In the genomic region with DNA sequence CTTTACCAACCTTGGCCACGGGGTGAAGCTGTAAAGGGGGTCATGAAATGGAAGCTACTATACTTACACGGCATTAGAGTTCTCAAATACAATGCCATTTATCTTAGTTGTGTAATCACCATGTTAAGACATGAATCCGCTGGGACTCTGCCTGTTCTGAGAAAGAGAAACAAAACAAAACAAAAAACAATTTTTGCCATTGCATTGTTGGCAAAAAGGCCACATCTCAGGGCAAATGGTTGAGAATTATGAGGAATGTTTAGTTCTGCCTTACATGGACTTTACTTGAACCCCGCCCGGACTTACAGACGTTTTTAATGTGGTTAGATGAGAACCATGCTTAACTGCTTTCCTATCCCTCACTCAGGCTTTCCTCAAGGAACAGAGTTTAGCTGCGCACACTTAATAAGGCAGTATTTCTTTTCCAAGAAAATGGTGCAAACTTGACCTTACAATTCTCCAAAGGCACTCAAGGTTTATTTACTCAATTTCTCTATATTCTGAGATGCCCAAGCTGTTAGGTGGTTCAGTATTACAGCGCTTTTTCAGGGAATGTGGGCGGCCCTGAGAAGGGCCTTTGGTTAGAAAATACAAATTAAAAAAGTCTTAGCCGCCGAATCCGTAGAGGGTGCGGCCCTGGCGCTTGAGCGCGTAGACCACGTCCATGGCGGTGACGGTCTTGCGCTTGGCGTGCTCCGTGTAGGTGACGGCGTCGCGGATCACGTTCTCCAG, we compare ENCODE assay signal across 8 mouse cellular contexts. TPM values are rescaled to one million over a fixed set of nuclear protein-coding genes. Genes with fewer than 3 reads are reported as not detected.
DNase-seq lines count a peak whose midpoint lies in the region; ATAC-seq and TF ChIP-seq lines count a peak whose summit lies in the region.

No protein-coding gene starts in this region.

- TF ChIP-seq CTCF in E14TG2a.4 (conservative IDR thresholded peaks at IDR 0.05; ENCODE audit: low read length): no peak; the same call in none of the 2 replicates

- 2% methylated on average over 23 of the region's 27 CpGs for WGBS in heart, embryonic 15.5 days
- WGBS in intestine, embryonic 15.5 days: 2% methylated on average over 22 of the region's 27 CpGs

- ATAC-seq in heart, embryonic 15.5 days (replicated peaks; ENCODE audit: insufficient number of reproducible peaks, insufficient read depth, low FRiP score, low read depth): no peak
- no peak for ATAC-seq in intestine, embryonic 15.5 days
- ATAC-seq in erythroid progenitor cell, adult 5-6 weeks (replicated peaks; ENCODE audit: low FRiP score, poor library complexity, severe bottlenecking): no peak

- H3K27me3 ChIP-seq in heart, embryonic 15.5 days: no peaks in the 10 kb centered on the region
- no peaks in the 10 kb centered on the region for H3K27me3 ChIP-seq in E14TG2a.4 (ENCODE audit: insufficient read depth, low read length)
- no peaks in the 10 kb centered on the region for H3K27me3 ChIP-seq in intestine, embryonic 15.5 days (replicated peaks)

- H3K4me1 ChIP-seq in heart, embryonic 15.5 days (replicated peaks): peaks cover 34% of the 10 kb centered on the region
- peaks cover 49% of the 10 kb centered on the region for H3K4me1 ChIP-seq in E14TG2a.4 (replicated peaks; ENCODE audit: low read depth, low read length)
- peaks cover 12% of the 10 kb centered on the region for H3K4me1 ChIP-seq in intestine, embryonic 15.5 days (replicated peaks)

- peak overlapping the region; percentile 92 for H3K4me2 ChIP-seq in heart, embryonic 15.5 days
- H3K4me2 ChIP-seq in intestine, embryonic 15.5 days (replicated peaks): peak overlapping the region; percentile 86

- H3K9me3 ChIP-seq in heart, embryonic 15.5 days (replicated peaks): no peaks in the 10 kb centered on the region
- H3K9me3 ChIP-seq in E14TG2a.4 (ENCODE audit: low read length): no peaks in the 10 kb centered on the region
- H3K9me3 ChIP-seq in intestine, embryonic 15.5 days: no peaks in the 10 kb centered on the region

- H3K36me3 ChIP-seq in heart, embryonic 15.5 days: no peaks in the 10 kb centered on the region
- H3K36me3 ChIP-seq in E14TG2a.4 (ENCODE audit: insufficient read depth, low read length): no peaks in the 10 kb centered on the region
- H3K36me3 ChIP-seq in intestine, embryonic 15.5 days: no peaks in the 10 kb centered on the region

- peak overlapping the region; percentile 68 for H3K4me3 ChIP-seq in heart, embryonic 15.5 days
- peak overlapping the region; percentile 68 for H3K4me3 ChIP-seq in E14TG2a.4 (replicated peaks; ENCODE audit: low read length)
- peak overlapping the region; percentile 42 for H3K4me3 ChIP-seq in intestine, embryonic 15.5 days (replicated peaks)

- DNase-seq in heart, postnatal 25 days (ENCODE audit: low spot score): no peak
- peak; percentile 72 for DNase-seq in embryo, embryonic 9.5 days (ENCODE audit: extremely low spot score)
- DNase-seq in naive thymus-derived CD4-positive, alpha-beta T cell, adult 2 months (ENCODE audit: low read depth): peak; percentile 52
- DNase-seq in layer of hippocampus, postnatal 14 days (ENCODE audit: low spot score in 2 of 2): no peak

- H3K27ac ChIP-seq in heart, embryonic 15.5 days: peak overlapping the region; percentile 95
- H3K27ac ChIP-seq in intestine, embryonic 15.5 days: peak overlapping the region; percentile 84

- peak overlapping the region; percentile 53 for H3K9ac ChIP-seq in heart, embryonic 15.5 days
- peak overlapping the region; percentile 44 for H3K9ac ChIP-seq in intestine, embryonic 15.5 days

- intact Hi-C loops in heart, postnatal 25 days (cut with DNase I): loop anchor here (5.0 kb wide), 1 partner anchor 328 kb away; no protein-coding TSS in a partner anchor

RNA-seq across cellular contexts. Expression of a gene that starts 0.6 kb away (rescaled TPM):
- polyA plus RNA-seq in heart, embryonic 15.5 days (2015; fragmentation: Nextera tagmentation; extraction: Ambion mirVana): not detected in 2 replicates
- 10 to 100 TPM; 12.6 to 15.8 TPM for total RNA-seq in heart, postnatal 25 days (2021)
- polyA plus RNA-seq in intestine, embryonic 15.5 days (2015; fragmentation: Nextera tagmentation; extraction: Ambion mirVana): 0.48 and 1.3 TPM in 2 replicates
- 10 to 100 TPM; 51.4 to 65.1 TPM for total RNA-seq in layer of hippocampus, postnatal 14 days (2021)
- 142 and 188 TPM in 2 replicates for total RNA-seq in erythroid progenitor cell, adult 5-6 weeks (2015; ENCODE audit: low replicate concordance)
- total RNA-seq in erythroid progenitor cell, adult 5-6 weeks (2017; ENCODE audit: low replicate concordance): 706 and 1,369 TPM in 2 replicates

RNA-seq across cellular contexts. Expression of a gene that starts 1.8 kb away (rescaled TPM):
- polyA plus RNA-seq in heart, embryonic 15.5 days (2015; fragmentation: Nextera tagmentation; extraction: Ambion mirVana): 1.5 and 2.4 TPM in 2 replicates
- total RNA-seq in heart, postnatal 25 days (2021): 10 to 100 TPM; 15.8 to 18.0 TPM
- 4.3 and 6.4 TPM in 2 replicates for polyA plus RNA-seq in intestine, embryonic 15.5 days (2015; fragmentation: Nextera tagmentation; extraction: Ambion mirVana)
- 10 to 100 TPM; 29.8 to 47.4 TPM for total RNA-seq in layer of hippocampus, postnatal 14 days (2021)
- total RNA-seq in erythroid progenitor cell, adult 5-6 weeks (2015; ENCODE audit: low replicate concordance): 238 and 271 TPM in 2 replicates
- total RNA-seq in erythroid progenitor cell, adult 5-6 weeks (2017; ENCODE audit: low replicate concordance): 723 and 806 TPM in 2 replicates

RNA-seq across cellular contexts. Expression of a gene that starts 3.1 kb away (rescaled TPM):
- polyA plus RNA-seq in heart, embryonic 15.5 days (2015; fragmentation: Nextera tagmentation; extraction: Ambion mirVana): 0.76 and 0.98 TPM in 2 replicates
- total RNA-seq in heart, postnatal 25 days (2021): 1 to 10 TPM; 5.4 to 9.2 TPM
- polyA plus RNA-seq in intestine, embryonic 15.5 days (2015; fragmentation: Nextera tagmentation; extraction: Ambion mirVana): 1.2 and 2.2 TPM in 2 replicates
- total RNA-seq in layer of hippocampus, postnatal 14 days (2021): 10 to 100 TPM; 22.8 to 32.9 TPM
- total RNA-seq in erythroid progenitor cell, adult 5-6 weeks (2015; ENCODE audit: low replicate concordance): 666 and 715 TPM in 2 replicates
- total RNA-seq in erythroid progenitor cell, adult 5-6 weeks (2017; ENCODE audit: low replicate concordance): 4,010 and 6,111 TPM in 2 replicates

RNA-seq across cellular contexts. Expression of a gene that starts 3.6 kb away (rescaled TPM):
- 1.2 and 1.7 TPM in 2 replicates for polyA plus RNA-seq in heart, embryonic 15.5 days (2015; fragmentation: Nextera tagmentation; extraction: Ambion mirVana)
- total RNA-seq in heart, postnatal 25 days (2021): 10 to 100 TPM; 13.3 to 23.6 TPM
- polyA plus RNA-seq in intestine, embryonic 15.5 days (2015; fragmentation: Nextera tagmentation; extraction: Ambion mirVana): 3.8 and 5.5 TPM in 2 replicates
- 10 to 100 TPM; 57.3 to 79.4 TPM for total RNA-seq in layer of hippocampus, postnatal 14 days (2021)
- 331 and 380 TPM in 2 replicates for total RNA-seq in erythroid progenitor cell, adult 5-6 weeks (2015; ENCODE audit: low replicate concordance)
- 1,134 and 2,811 TPM in 2 replicates for total RNA-seq in erythroid progenitor cell, adult 5-6 weeks (2017; ENCODE audit: low replicate concordance)

RNA-seq across cellular contexts. Expression of a gene that starts 8.3 kb away (rescaled TPM):
- polyA plus RNA-seq in heart, embryonic 15.5 days (2015; fragmentation: Nextera tagmentation; extraction: Ambion mirVana): 3.1 and 4.7 TPM in 2 replicates
- 10 to 100 TPM; 19.3 to 26.5 TPM for total RNA-seq in heart, postnatal 25 days (2021)
- polyA plus RNA-seq in intestine, embryonic 15.5 days (2015; fragmentation: Nextera tagmentation; extraction: Ambion mirVana): 6.4 and 9.2 TPM in 2 replicates
- 10 to 100 TPM; 26.7 to 45.4 TPM for total RNA-seq in layer of hippocampus, postnatal 14 days (2021)
- total RNA-seq in erythroid progenitor cell, adult 5-6 weeks (2015; ENCODE audit: low replicate concordance): 1,233 and 1,450 TPM in 2 replicates
- total RNA-seq in erythroid progenitor cell, adult 5-6 weeks (2017; ENCODE audit: low replicate concordance): 1,686 and 1,833 TPM in 2 replicates

Comparison
In these comparisons a context has a peak if more than half of its experiments do, and no peak if none do; other contexts are left out.
1. DNase-seq: peak in embryo, embryonic 9.5 days (single experiment) and naive thymus-derived CD4-positive, alpha-beta T cell, adult 2 months (single experiment); none in heart, postnatal 25 days (single experiment) and layer of hippocampus, postnatal 14 days (0 of 2).
2. RNA of a gene that starts 1.8 kb away (total RNA-seq): 238 to 806 TPM in erythroid progenitor cell, adult 5-6 weeks; 29.8 to 47.4 TPM in layer of hippocampus, postnatal 14 days and 15.8 to 18.0 TPM in heart, postnatal 25 days; every median in the first group is over 4 times any median in the second.
3. RNA of a gene that starts 3.1 kb away (total RNA-seq): 666 to 6,111 TPM in erythroid progenitor cell, adult 5-6 weeks; 22.8 to 32.9 TPM in layer of hippocampus, postnatal 14 days and 5.4 to 9.2 TPM in heart, postnatal 25 days; every median in the first group is over 10 times any median in the second.
4. Peak in every context shown above with its lines, with median percentiles within 50 percentile points of each other: H3K4me3 ChIP-seq.